Mouse (Mus musculus) testis, adult 2 months (tissue): Measurements from ENCODE around the gene Tmem200c. TPM values are rescaled to one million over a fixed set of nuclear protein-coding genes. Genes with fewer than 3 reads are reported as not detected.
A peak's percentile ranks its signal among the peaks of the same experiment; 100 is the strongest.

ENCODE experiments used
- H3K27ac ChIP-seq: fragments of 200-500 bp; 2 replicates; pipeline ENCODE4 v1.5.1; 2012; ENCODE audit warnings: low read depth, low read length; ENCODE audit not compliant: control insufficient read depth, insufficient read depth
- H3K27me3 ChIP-seq: fragments of 200-500 bp; 2 replicates; pipeline ENCODE4 v1.6.1; 2012; ENCODE audit warnings: mild to moderate bottlenecking, low read length, moderate library complexity; ENCODE audit not compliant: control insufficient read depth, insufficient read depth
- H3K36me3 ChIP-seq: fragments of 200-500 bp; 2 replicates; pipeline ENCODE4 v1.6.1; 2012; ENCODE audit warnings: mild to moderate bottlenecking, low read length; ENCODE audit not compliant: control insufficient read depth, insufficient read depth
- H3K4me1 ChIP-seq: fragments of 200-500 bp; 2 replicates; pipeline ENCODE4 v1.6.1; 2012; ENCODE audit warnings: low read length; ENCODE audit not compliant: control insufficient read depth, insufficient read depth
- H3K4me3 ChIP-seq: fragments of 200-500 bp; 2 replicates; pipeline ENCODE4 v1.5.1; 2012; ENCODE audit warnings: low read depth, mild to moderate bottlenecking, low read length, moderate library complexity, mixed read lengths; ENCODE audit not compliant: control insufficient read depth
- CTCF ChIP-seq: fragments of 200-500 bp; IDR thresholded peaks from 2 replicates; pipeline ENCODE4 v1.5.1; 2012; ENCODE audit warnings: low read depth, mild to moderate bottlenecking, inconsistent platforms, low read length, moderate library complexity; ENCODE audit not compliant: control insufficient read depth, insufficient read depth, insufficient replicate concordance
- POLR2A ChIP-seq: fragments of 200-500 bp; IDR thresholded peaks from 2 replicates; pipeline ENCODE4 v1.6.1; 2012; ENCODE audit warnings: low read depth, mild to moderate bottlenecking, inconsistent platforms, low read length, moderate library complexity; ENCODE audit not compliant: control insufficient read depth
- polyA plus RNA-seq: library from polyadenylated mRNA; depleted of rRNA; stranded (reverse); fragments of >200 nt; gene quantifications from 2 replicates; pipeline ENCODE4 v1.2.3, GENCODE M21; 2012; rRNA removed

Tmem200c gene
- 0.07 and 0.38 TPM in 2 replicates for polyA plus RNA-seq

DNA sequence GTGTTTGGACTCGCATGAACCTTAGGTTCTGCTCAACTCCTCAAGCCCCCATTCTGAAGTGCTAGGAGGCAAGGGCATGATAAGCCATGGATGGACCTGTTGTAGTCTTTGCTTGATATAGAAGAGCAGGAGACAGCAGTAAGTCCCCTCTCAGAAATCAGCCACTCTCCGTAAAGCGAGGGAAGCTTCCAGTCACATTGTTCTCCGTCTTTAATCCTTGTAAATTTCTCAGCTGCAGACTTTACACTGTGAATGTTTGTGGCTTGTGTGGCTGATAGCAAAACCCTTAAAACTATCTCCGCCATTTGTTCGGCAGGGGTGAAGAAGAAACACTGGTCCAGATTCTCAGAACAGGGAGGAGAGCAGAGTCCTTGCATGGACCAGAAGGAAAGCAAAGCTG lies at the start of gene Tmem200c:
TSS of gene Tmem200c (plus strand) at position 301 of the 400 bp plus-strand sequence.
- Histone ChIP-seq H3K4me3 (no peak within 1 kb of the TSS), H3K27me3 (no peaks in the 10 kb centered on the region), H3K4me1 (peaks cover 2% of the 10 kb centered on the region), H3K27ac (no peak within 1 kb of the TSS), H3K36me3 (no peaks in the 10 kb centered on the region)
- TF ChIP-seq POLR2A (no peak), CTCF (no peak)

DNA sequence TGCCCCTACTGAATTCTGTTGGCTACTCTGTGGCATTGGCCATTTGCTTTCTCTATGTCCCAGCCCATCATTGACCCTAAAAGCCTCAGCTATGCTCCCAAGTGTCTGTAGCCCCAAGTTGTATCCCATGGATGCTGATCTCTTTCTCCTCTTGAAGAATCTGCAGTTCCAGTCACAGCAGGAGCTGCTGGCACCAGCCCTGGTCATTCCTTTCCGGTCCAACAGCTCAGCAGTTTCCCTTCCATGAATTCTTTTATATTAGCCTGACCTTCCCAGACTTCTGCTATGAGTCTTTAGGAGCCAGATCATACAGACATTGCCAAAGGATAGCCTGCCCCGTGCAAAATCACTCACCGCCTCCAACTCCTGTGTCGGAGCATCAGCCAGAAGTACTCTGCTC lies 32.7 kb upstream of the Tmem200c start:
- TF ChIP-seq POLR2A: no peak
- no peak for TF ChIP-seq CTCF
- no peaks in the 10 kb centered on the region for H3K27me3 ChIP-seq

DNA sequence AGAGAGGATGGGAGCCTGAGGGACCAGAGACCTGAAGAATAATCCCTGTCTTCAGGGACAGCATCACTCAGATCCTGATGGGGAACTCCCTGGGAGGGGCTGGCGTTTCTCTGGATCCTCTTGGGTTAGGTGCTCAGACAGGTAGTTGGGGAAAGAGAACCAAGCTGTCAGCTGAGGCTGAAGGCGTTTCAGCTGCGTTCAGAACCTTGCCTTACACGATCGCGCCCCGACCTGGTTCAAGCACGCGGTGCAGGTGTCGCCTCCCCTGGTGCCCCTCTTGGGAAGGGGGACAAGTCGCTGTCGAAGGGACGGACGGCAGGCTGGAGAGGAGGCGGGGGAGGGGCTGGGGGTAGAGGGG lies 10.2 kb downstream of the Tmem200c start:
- no peaks in the 10 kb centered on the region for H3K36me3 ChIP-seq
- TF ChIP-seq CTCF (no peak), POLR2A (no peak)
- no peak overlapping the region for H3K4me3 ChIP-seq
- peaks cover 11% of the 10 kb centered on the region for H3K4me1 ChIP-seq
- H3K27ac ChIP-seq: no peak overlapping the region
- H3K27me3 ChIP-seq: no peaks in the 10 kb centered on the region; the same call in 1 of the 2 replicates

More for the DNA sequence above, 32.7 kb upstream of the Tmem200c start:
- no peaks in the 10 kb centered on the region for H3K4me1 ChIP-seq
- H3K27ac ChIP-seq: no peak overlapping the region
- H3K36me3 ChIP-seq: no peaks in the 10 kb centered on the region
- H3K4me3 ChIP-seq: no peak overlapping the region

DNA sequence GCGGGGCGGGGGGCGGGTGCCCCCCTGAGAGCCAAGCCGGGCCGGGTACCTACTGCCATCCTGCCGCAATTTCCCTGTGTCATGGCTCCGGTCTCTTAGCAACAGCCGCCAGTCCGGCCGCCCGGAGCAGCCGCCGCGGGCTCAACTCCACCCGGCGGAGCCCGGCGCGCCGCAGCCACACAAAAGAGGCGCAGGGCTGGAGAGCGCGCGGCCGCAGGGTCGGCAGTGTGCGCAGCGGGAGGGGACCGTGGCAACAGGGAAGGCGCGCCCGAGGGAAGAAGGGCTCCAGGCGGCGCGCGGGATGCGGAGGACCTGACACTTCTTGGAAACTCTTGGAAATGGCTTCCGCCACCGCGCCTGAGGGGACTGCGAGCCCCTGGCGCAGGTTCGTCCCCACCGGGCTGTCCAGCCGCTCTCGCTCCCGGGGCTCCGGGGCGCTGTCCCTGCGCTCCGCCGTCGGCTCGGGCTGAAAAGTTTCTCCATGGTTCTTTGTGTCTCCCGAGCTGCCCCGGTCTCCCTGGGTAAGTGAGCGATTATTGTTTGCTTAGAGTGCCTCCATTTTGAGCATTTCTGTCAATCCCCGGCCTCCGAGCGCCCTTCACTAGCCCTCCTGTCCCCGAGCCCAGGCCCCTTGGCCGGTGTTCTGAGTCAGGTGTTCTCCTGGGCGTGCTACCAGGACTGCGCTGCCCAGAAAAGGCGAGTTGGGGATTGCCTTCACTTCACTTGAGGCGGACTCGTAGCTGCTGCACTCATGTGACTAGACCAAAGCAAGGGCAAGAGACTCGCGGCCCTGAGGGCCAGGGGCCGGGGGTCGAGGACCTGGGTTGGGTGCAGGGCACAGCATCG lies 10.8 kb downstream of the Tmem200c start:
- no peaks in the 10 kb centered on the region for H3K36me3 ChIP-seq
- H3K27ac ChIP-seq: no peak overlapping the region
- TF ChIP-seq POLR2A: no peak
- TF ChIP-seq CTCF: no peak
- H3K27me3 ChIP-seq: no peaks in the 10 kb centered on the region; the same call in 1 of the 2 replicates
- peaks cover 11% of the 10 kb centered on the region for H3K4me1 ChIP-seq
- peak overlapping the region; percentile 13 for H3K4me3 ChIP-seq

DNA sequence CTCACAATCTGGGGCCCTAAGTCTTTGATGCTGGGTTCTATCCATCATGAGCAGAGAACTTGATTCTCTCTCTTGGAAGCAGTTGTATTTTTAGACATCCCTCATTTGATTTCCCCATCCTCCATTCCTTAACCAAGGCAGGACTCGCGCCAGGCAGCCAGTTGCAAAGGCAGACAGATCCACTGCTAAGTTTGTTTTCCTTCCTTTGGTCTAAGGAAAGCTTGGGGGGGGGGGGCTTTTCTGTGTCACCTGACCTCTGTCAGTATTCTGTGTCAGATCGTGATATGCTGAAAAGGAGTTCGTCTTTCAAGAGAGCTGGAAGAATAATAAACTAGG lies 11.4 kb downstream of the Tmem200c start:
- no peak overlapping the region for H3K27ac ChIP-seq
- no peaks in the 10 kb centered on the region for H3K36me3 ChIP-seq
- TF ChIP-seq CTCF: no peak
- no peak for TF ChIP-seq POLR2A
- no peaks in the 10 kb centered on the region; the same call in 1 of the 2 replicates for H3K27me3 ChIP-seq
- H3K4me1 ChIP-seq: peaks cover 11% of the 10 kb centered on the region
- H3K4me3 ChIP-seq: no peak overlapping the region

DNA sequence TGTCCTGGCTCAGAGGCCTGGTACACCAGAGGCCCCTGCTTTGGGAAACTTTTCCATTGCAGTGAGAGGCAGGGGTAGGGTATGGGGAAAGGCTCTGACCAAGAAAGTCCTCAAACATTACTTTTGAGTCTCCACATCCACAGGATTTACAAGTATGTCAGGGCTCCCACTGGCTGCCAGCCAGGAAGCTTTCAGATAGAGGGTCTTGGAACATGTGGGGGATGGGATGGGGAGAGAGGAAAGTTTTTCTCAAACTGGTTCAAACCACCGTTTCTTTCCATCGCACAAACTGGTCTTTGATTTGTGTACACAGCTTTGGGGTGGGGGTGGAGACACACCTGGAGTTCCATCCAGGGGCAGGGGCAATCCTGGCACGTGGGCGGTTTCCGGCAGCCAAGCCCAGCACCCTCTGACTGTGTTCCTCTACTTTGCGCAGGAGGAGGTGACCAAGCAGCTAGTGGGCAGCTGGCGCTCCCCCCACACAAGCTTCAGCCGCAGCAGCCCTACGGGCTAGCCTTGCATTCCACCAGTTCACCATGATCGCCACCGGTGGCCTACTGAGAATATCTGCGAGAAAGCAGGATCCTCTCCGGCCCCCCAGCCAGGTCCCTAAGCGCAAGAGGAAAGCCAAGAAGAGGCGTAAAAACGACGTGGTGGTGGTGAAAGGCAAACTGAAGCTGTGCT lies 13.6 kb downstream of the Tmem200c start:
- Histone ChIP-seq H3K27ac (no peak overlapping the region), H3K4me1 (peaks cover 11% of the 10 kb centered on the region), H3K27me3 (no peaks in the 10 kb centered on the region; the same call in 1 of the 2 replicates), H3K4me3 (no peak overlapping the region), H3K36me3 (no peaks in the 10 kb centered on the region)
- TF ChIP-seq CTCF (no peak), POLR2A (no peak)

DNA sequence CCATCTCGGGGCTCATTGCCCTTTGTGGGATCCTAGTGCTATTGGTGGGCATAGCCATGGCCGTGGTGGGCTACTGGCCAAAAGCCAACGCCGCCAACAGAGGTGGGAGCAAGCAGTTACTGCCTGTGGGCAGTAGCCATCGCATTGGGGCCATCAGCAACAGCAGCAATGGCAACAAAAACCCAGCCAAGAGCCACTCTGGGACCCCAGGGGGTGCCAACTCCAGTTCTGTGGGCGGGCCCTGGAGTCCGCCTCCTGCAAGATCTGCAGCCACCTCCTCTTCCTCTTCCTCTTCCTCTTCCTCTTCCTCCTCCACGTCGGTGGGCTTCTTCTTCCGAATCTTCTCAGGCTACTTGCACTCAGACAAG lies 14.1 kb downstream of the Tmem200c start:
- Histone ChIP-seq H3K4me1 (peaks cover 11% of the 10 kb centered on the region), H3K27ac (no peak overlapping the region), H3K4me3 (no peak overlapping the region), H3K36me3 (no peaks in the 10 kb centered on the region), H3K27me3 (no peaks in the 10 kb centered on the region; the same call in 1 of the 2 replicates)
- TF ChIP-seq POLR2A (no peak), CTCF (no peak)
